Mouse (Mus musculus) intestine, embryonic 14.5 days (tissue): Measurements from ENCODE around the gene Fgd5. TPM values are rescaled to one million over a fixed set of nuclear protein-coding genes. Genes with fewer than 3 reads are reported as not detected.

Source experiments
- ATAC-seq: fragments of 200-750 bp; cut with Nextera tagmentation; replicated peaks from 2 replicates; pipeline ENCODE4 v1.8.0; 2017; ENCODE audit warnings: low read depth, moderate number of reproducible peaks, moderate TSS enrichment, moderate library complexity; ENCODE audit not compliant: low FRiP score, low TSS enrichment
- DNase-seq: peaks from one replicate; pipeline ENCODE4 v3.0.0-alpha.2; 2018; ENCODE audit warnings: low spot score
- H3K27ac ChIP-seq: fragments of 300-500 bp; sonication (generic); 2 replicates; pipeline ENCODE4 v1.5.1; 2014; ENCODE audit warnings: low read depth, mild to moderate bottlenecking, control low read depth
- H3K27me3 ChIP-seq: fragments of 300-500 bp; sonication (generic); replicated peaks from 2 replicates; pipeline ENCODE4 v1.6.1; 2014; ENCODE audit warnings: low read length, control low read depth; ENCODE audit not compliant: control insufficient read depth, insufficient read depth
- H3K36me3 ChIP-seq: fragments of 300-500 bp; sonication (generic); 2 replicates; pipeline ENCODE4 v1.6.1; 2014; ENCODE audit warnings: low read length, control low read depth; ENCODE audit not compliant: control insufficient read depth, insufficient read depth
- H3K4me1 ChIP-seq: fragments of 300-500 bp; sonication (generic); replicated peaks from 2 replicates; pipeline ENCODE4 v1.6.1; 2014; ENCODE audit warnings: low read length, control low read depth, mixed read lengths; ENCODE audit not compliant: control insufficient read depth, insufficient read depth
- H3K4me2 ChIP-seq: fragments of 300-500 bp; sonication (generic); 2 replicates; pipeline ENCODE4 v1.6.1; 2014; ENCODE audit warnings: low read length
- H3K4me3 ChIP-seq: fragments of 300-500 bp; sonication (generic); 2 replicates; pipeline ENCODE4 v1.5.1; 2014; ENCODE audit warnings: low read depth, low read length, control low read depth, mixed read lengths
- H3K9ac ChIP-seq: fragments of 300-500 bp; sonication (generic); 2 replicates; pipeline ENCODE4 v1.6.1; 2014; ENCODE audit warnings: mild to moderate bottlenecking, low read length
- H3K9me3 ChIP-seq: fragments of 300-500 bp; sonication (generic); 2 replicates; pipeline ENCODE4 v1.6.1; 2016; ENCODE audit warnings: low read length, control low read depth; ENCODE audit not compliant: control insufficient read depth
- polyA plus RNA-seq: library from polyadenylated mRNA; unstranded; fragments of >200 nt; fragmentation: Nextera tagmentation; extraction: Ambion mirVana; gene quantifications from 2 replicates; pipeline ENCODE4 v1.2.1, GENCODE M21; 2014

The Fgd5 gene
- polyA plus RNA-seq, 1 experiment from 2014 or later, result 5.5 TPM

- H3K36me3 ChIP-seq, result no peaks in the 10 kb centered on the region
- no peaks in the 10 kb centered on the region for H3K9me3 ChIP-seq
- H3K4me3 ChIP-seq, result no peak overlapping the region
- no peak overlapping the region for H3K27ac ChIP-seq
- no peaks in the 10 kb centered on the region for H3K4me1 ChIP-seq
- H3K4me2 ChIP-seq, result no peak overlapping the region
- no peaks in the 10 kb centered on the region for H3K27me3 ChIP-seq
- DNase-seq (no peak), ATAC-seq (no peak)
- H3K9ac ChIP-seq, result no peak overlapping the region
These were observed 145.9 kb downstream of the Fgd5 start for GRCm38 (mm10) chr6:92124547-92124946.

Other genes with a start within 250 kb of the Fgd5 start
- 0.30 and 0.34 TPM in 2 replicates for gene Grip2, start 151.6 kb upstream of the Fgd5 start, polyA plus RNA-seq
- gene Ccdc174, start 100.8 kb upstream of the Fgd5 start, polyA plus RNA-seq, result 25.5 and 28.6 TPM in 2 replicates
- 0.37 and 0.63 TPM in 2 replicates for gene 4930590J08Rik, start 76.1 kb upstream of the Fgd5 start, polyA plus RNA-seq
- 19.9 and 22.8 TPM in 2 replicates for gene Nr2c2, start 112.5 kb downstream of the Fgd5 start, polyA plus RNA-seq
- gene Mrps25, start 205.2 kb downstream of the Fgd5 start, polyA plus RNA-seq, result 78.0 and 87.7 TPM in 2 replicates
- gene Rbsn, start 236.0 kb downstream of the Fgd5 start, polyA plus RNA-seq, result 14.7 and 19.7 TPM in 2 replicates